Mouse (Mus musculus): ENCODE results near the gene Pheta2. TPM values are rescaled to one million over a fixed set of nuclear protein-coding genes. Genes with fewer than 3 reads are reported as not detected.

Pheta2 gene
- polyA plus RNA-seq, 1 experiment from 2014 or later: 34.0 TPM

GRCm38 (mm10) chr15:82317839-82318238, 20.9 kb upstream of the Pheta2 start:
- H3K27me3 ChIP-seq (replicated peaks; ENCODE audit: control insufficient read depth, insufficient read depth, low read length): no peaks in the 10 kb centered on the region
- DNase-seq (ENCODE audit: low spot score) (no peak), ATAC-seq (replicated peaks; ENCODE audit: low FRiP score) (no peak)
- no peaks in the 10 kb centered on the region for H3K9me3 ChIP-seq (ENCODE audit: control insufficient read depth, low read length)
- H3K9ac ChIP-seq (ENCODE audit: low read depth, low read length): no peak overlapping the region
- 87% methylated on average over 6 of the region's 6 CpGs for WGBS
- H3K27ac ChIP-seq (ENCODE audit: low read depth, low read length): no peak overlapping the region
- no peaks in the 10 kb centered on the region for H3K4me1 ChIP-seq (replicated peaks; ENCODE audit: control insufficient read depth, insufficient read depth, low read length)
- no peaks in the 10 kb centered on the region for H3K36me3 ChIP-seq (ENCODE audit: control insufficient read depth, insufficient read depth, low read length)
- no peak overlapping the region for H3K4me3 ChIP-seq (ENCODE audit: low read depth, low read length)
- H3K4me2 ChIP-seq: no peak overlapping the region

DNA sequence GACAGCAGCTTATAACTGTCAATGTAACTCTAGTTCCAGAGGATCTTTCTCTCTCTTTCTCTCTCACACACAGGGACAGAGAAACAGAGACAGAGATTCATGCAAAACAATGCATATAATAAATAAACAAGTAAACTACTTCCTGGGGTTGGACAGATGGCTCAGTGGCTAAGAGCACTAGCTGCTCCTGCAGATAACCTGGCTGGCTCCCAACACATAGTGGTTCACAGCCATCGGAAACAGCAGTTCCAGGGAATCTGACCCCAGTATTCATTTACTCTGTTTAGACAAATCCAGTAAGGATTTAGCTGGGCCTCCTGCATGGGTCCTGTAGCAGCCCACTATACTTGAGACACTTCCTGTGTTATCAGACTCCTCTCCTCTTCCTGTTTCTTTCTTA, 19.1 kb upstream of the Pheta2 start:
- Histone ChIP-seq H3K4me2 (no peak overlapping the region), H3K27ac (ENCODE audit: low read depth, low read length) (no peak overlapping the region), H3K4me3 (ENCODE audit: low read depth, low read length) (no peak overlapping the region), H3K27me3 (replicated peaks; ENCODE audit: control insufficient read depth, insufficient read depth, low read length) (no peaks in the 10 kb centered on the region), H3K9me3 (ENCODE audit: control insufficient read depth, low read length) (no peaks in the 10 kb centered on the region), H3K9ac (ENCODE audit: low read depth, low read length) (no peak overlapping the region), H3K36me3 (ENCODE audit: control insufficient read depth, insufficient read depth, low read length) (no peaks in the 10 kb centered on the region), H3K4me1 (replicated peaks; ENCODE audit: control insufficient read depth, insufficient read depth, low read length) (0 out of 2 replicates have a peak, but pooled peaks cover 4% of the 10 kb centered on the region)
- ATAC-seq (replicated peaks; ENCODE audit: low FRiP score): no peak
- WGBS: 66% methylated on average over 1 of the region's 1 CpGs
- DNase-seq (ENCODE audit: low spot score): no peak

GRCm38 (mm10) chr15:82322195-82322594, 16.5 kb upstream of the Pheta2 start:
- Histone ChIP-seq H3K9ac (ENCODE audit: low read depth, low read length) (no peak overlapping the region), H3K36me3 (ENCODE audit: control insufficient read depth, insufficient read depth, low read length) (no peaks in the 10 kb centered on the region), H3K4me1 (replicated peaks; ENCODE audit: control insufficient read depth, insufficient read depth, low read length) (0 out of 2 replicates have a peak, but pooled peaks cover 4% of the 10 kb centered on the region), H3K4me2 (no peak overlapping the region), H3K27me3 (replicated peaks; ENCODE audit: control insufficient read depth, insufficient read depth, low read length) (no peaks in the 10 kb centered on the region), H3K27ac (ENCODE audit: low read depth, low read length) (no peak overlapping the region), H3K4me3 (ENCODE audit: low read depth, low read length) (no peak overlapping the region), H3K9me3 (ENCODE audit: control insufficient read depth, low read length) (no peaks in the 10 kb centered on the region)
- no peak for DNase-seq (ENCODE audit: low spot score)
- WGBS: 78% methylated on average over 8 of the region's 8 CpGs
- no peak for ATAC-seq (replicated peaks; ENCODE audit: low FRiP score)

GRCm38 (mm10) chr15:82325382-82325781, 13.4 kb upstream of the Pheta2 start:
- WGBS: 60% methylated on average over 2 of the region's 2 CpGs
- no peaks in the 10 kb centered on the region for H3K9me3 ChIP-seq (ENCODE audit: control insufficient read depth, low read length)
- no peak for DNase-seq (ENCODE audit: low spot score)
- no peak overlapping the region for H3K4me3 ChIP-seq (ENCODE audit: low read depth, low read length)
- H3K36me3 ChIP-seq (ENCODE audit: control insufficient read depth, insufficient read depth, low read length): peaks cover 8% of the 10 kb centered on the region
- no peak for ATAC-seq (replicated peaks; ENCODE audit: low FRiP score)
- no peak overlapping the region for H3K4me2 ChIP-seq
- H3K27me3 ChIP-seq (replicated peaks; ENCODE audit: control insufficient read depth, insufficient read depth, low read length): no peaks in the 10 kb centered on the region
- H3K4me1 ChIP-seq (replicated peaks; ENCODE audit: control insufficient read depth, insufficient read depth, low read length): 0 out of 2 replicates have a peak, but pooled peaks cover 7% of the 10 kb centered on the region
- H3K27ac ChIP-seq (ENCODE audit: low read depth, low read length): no peak overlapping the region
- H3K9ac ChIP-seq (ENCODE audit: low read depth, low read length): no peak overlapping the region

- Histone ChIP-seq H3K4me2 (no peak overlapping the region), H3K27ac (ENCODE audit: low read depth, low read length) (no peak overlapping the region), H3K4me1 (replicated peaks; ENCODE audit: control insufficient read depth, insufficient read depth, low read length) (peaks cover 33% of the 10 kb centered on the region), H3K27me3 (replicated peaks; ENCODE audit: control insufficient read depth, insufficient read depth, low read length) (no peaks in the 10 kb centered on the region), H3K9me3 (ENCODE audit: control insufficient read depth, low read length) (no peaks in the 10 kb centered on the region), H3K4me3 (ENCODE audit: low read depth, low read length) (no peak overlapping the region), H3K36me3 (ENCODE audit: control insufficient read depth, insufficient read depth, low read length) (peaks cover 12% of the 10 kb centered on the region), H3K9ac (ENCODE audit: low read depth, low read length) (no peak overlapping the region)
- no peak for ATAC-seq (replicated peaks; ENCODE audit: low FRiP score)
- no peak for DNase-seq (ENCODE audit: low spot score)
- WGBS: 96% methylated on average over 4 of the region's 4 CpGs
These were observed 3.5 kb upstream of the Pheta2 start for GRCm38 (mm10) chr15:82335194-82335593.

DNA sequence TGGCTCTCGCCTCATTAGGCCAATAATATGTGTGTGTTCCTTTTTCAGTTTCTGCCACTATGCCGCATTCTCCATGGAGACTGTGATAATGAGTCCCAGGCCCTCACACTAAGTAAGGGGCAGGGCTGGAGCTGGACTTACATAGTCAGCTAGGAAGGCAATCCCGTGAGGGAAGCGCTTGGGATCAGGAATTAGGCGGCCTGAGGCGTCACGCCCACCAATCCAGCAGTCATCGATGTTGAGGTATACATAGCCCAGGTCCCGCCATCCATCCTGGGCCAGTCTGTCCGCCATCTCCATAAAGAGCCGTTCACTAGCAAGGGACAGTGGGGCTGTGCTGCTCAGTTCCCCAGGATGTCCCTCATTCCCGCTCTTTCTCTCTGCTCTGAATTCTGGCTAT, 2.1 kb upstream of the Pheta2 start:
- no peak overlapping the region for H3K9ac ChIP-seq (ENCODE audit: low read depth, low read length)
- ATAC-seq (replicated peaks; ENCODE audit: low FRiP score) (no peak), DNase-seq (ENCODE audit: low spot score) (no peak)
- no peak overlapping the region for H3K4me2 ChIP-seq
- no peak overlapping the region for H3K27ac ChIP-seq (ENCODE audit: low read depth, low read length)
- 89% methylated on average over 12 of the region's 12 CpGs for WGBS
- peaks cover 8% of the 10 kb centered on the region; the same call in 1 of the 2 replicates for H3K36me3 ChIP-seq (ENCODE audit: control insufficient read depth, insufficient read depth, low read length)
- H3K4me3 ChIP-seq (ENCODE audit: low read depth, low read length): no peak overlapping the region
- no peaks in the 10 kb centered on the region for H3K27me3 ChIP-seq (replicated peaks; ENCODE audit: control insufficient read depth, insufficient read depth, low read length)
- H3K9me3 ChIP-seq (ENCODE audit: control insufficient read depth, low read length): no peaks in the 10 kb centered on the region
- H3K4me1 ChIP-seq (replicated peaks; ENCODE audit: control insufficient read depth, insufficient read depth, low read length): peaks cover 40% of the 10 kb centered on the region

GRCm38 (mm10) chr15:82337875-82338274, 867 bp upstream of the Pheta2 start:
- Histone ChIP-seq H3K9me3 (ENCODE audit: control insufficient read depth, low read length) (no peaks in the 10 kb centered on the region), H3K27me3 (replicated peaks; ENCODE audit: control insufficient read depth, insufficient read depth, low read length) (no peaks in the 10 kb centered on the region), H3K27ac (ENCODE audit: low read depth, low read length) (peak overlapping the region; percentile 16; the same call in 1 of the 2 replicates), H3K9ac (ENCODE audit: low read depth, low read length) (peak overlapping the region; percentile 69), H3K36me3 (ENCODE audit: control insufficient read depth, insufficient read depth, low read length) (peaks cover 7% of the 10 kb centered on the region; the same call in 1 of the 2 replicates), H3K4me3 (ENCODE audit: low read depth, low read length) (peak overlapping the region; percentile 63), H3K4me2 (peak overlapping the region; percentile 97), H3K4me1 (replicated peaks; ENCODE audit: control insufficient read depth, insufficient read depth, low read length) (peaks cover 50% of the 10 kb centered on the region)
- no peak for DNase-seq (ENCODE audit: low spot score)
- 18% methylated on average over 4 of the region's 4 CpGs for WGBS
- ATAC-seq (replicated peaks; ENCODE audit: low FRiP score): no peak

GRCm38 (mm10) chr15:82339150-82339549, 408 bp downstream of the Pheta2 start:
- WGBS: 48% methylated on average over 10 of the region's 10 CpGs
- Histone ChIP-seq H3K36me3 (ENCODE audit: control insufficient read depth, insufficient read depth, low read length) (peaks cover 13% of the 10 kb centered on the region; the same call in 1 of the 2 replicates), H3K27ac (ENCODE audit: low read depth, low read length) (peak overlapping the region; percentile 99), H3K4me2 (peak overlapping the region; percentile 97), H3K9ac (ENCODE audit: low read depth, low read length) (peak overlapping the region; percentile 96), H3K4me3 (ENCODE audit: low read depth, low read length) (peak overlapping the region; percentile 63), H3K4me1 (replicated peaks; ENCODE audit: control insufficient read depth, insufficient read depth, low read length) (peaks cover 63% of the 10 kb centered on the region), H3K27me3 (replicated peaks; ENCODE audit: control insufficient read depth, insufficient read depth, low read length) (no peaks in the 10 kb centered on the region), H3K9me3 (ENCODE audit: control insufficient read depth, low read length) (no peaks in the 10 kb centered on the region)
- ATAC-seq (replicated peaks; ENCODE audit: low FRiP score): no peak
- DNase-seq (ENCODE audit: low spot score): no peak

GRCm38 (mm10) chr15:82339634-82340254, 1.0 kb downstream of the Pheta2 start:
- Histone ChIP-seq H3K36me3 (ENCODE audit: control insufficient read depth, insufficient read depth, low read length) (peaks cover 12% of the 10 kb centered on the region; the same call in 1 of the 2 replicates), H3K4me1 (replicated peaks; ENCODE audit: control insufficient read depth, insufficient read depth, low read length) (peaks cover 68% of the 10 kb centered on the region), H3K4me2 (peak overlapping the region; percentile 97), H3K9me3 (ENCODE audit: control insufficient read depth, low read length) (no peaks in the 10 kb centered on the region), H3K27me3 (replicated peaks; ENCODE audit: control insufficient read depth, insufficient read depth, low read length) (no peaks in the 10 kb centered on the region), H3K4me3 (ENCODE audit: low read depth, low read length) (peak overlapping the region; percentile 72; the same call in 1 of the 2 replicates), H3K9ac (ENCODE audit: low read depth, low read length) (peak overlapping the region; percentile 96), H3K27ac (ENCODE audit: low read depth, low read length) (peak overlapping the region; percentile 99)
- no peak for DNase-seq (ENCODE audit: low spot score)
- 46% methylated on average over 8 of the region's 8 CpGs for WGBS
- no peak for ATAC-seq (replicated peaks; ENCODE audit: low FRiP score)

Data from liver, embryonic 11.5 days (tissue).